Mouse (Mus musculus) hindbrain, embryonic 14.5 days (tissue): ENCODE results near the gene Rnf213. TPM values are rescaled to one million over a fixed set of nuclear protein-coding genes. Genes with fewer than 3 reads are reported as not detected.

Experiments
- ATAC-seq: fragments of 200-750 bp; cut with Nextera tagmentation; 2 replicates; pipeline ENCODE4 v1.8.0; 2017; ENCODE audit warnings: moderate number of reproducible peaks, mild to moderate bottlenecking, moderate TSS enrichment, moderate library complexity; ENCODE audit not compliant: low FRiP score
- DNase-seq: peaks from one replicate; pipeline ENCODE4 v3.0.0-alpha.2; 2015; ENCODE audit warnings: low spot score
- H3K27ac ChIP-seq: fragments of 300-500 bp; sonication (generic); 2 replicates; pipeline ENCODE4 v1.5.1; 2014; ENCODE audit warnings: mild to moderate bottlenecking, moderate library complexity
- H3K27me3 ChIP-seq: fragments of 300-500 bp; sonication (generic); 2 replicates; pipeline ENCODE4 v1.6.1; 2014; ENCODE audit warnings: mild to moderate bottlenecking, low read length, mixed read lengths; ENCODE audit not compliant: control insufficient read depth, insufficient read depth
- H3K36me3 ChIP-seq: fragments of 300-500 bp; sonication (generic); replicated peaks from 2 replicates; pipeline ENCODE4 v1.6.1; 2014; ENCODE audit not compliant: control insufficient read depth, insufficient read depth
- H3K4me1 ChIP-seq: fragments of 300-500 bp; sonication (generic); replicated peaks from 2 replicates; pipeline ENCODE4 v1.6.1; 2014; ENCODE audit warnings: antibody characterized with exemption, low read length, mixed read lengths; ENCODE audit not compliant: control insufficient read depth, insufficient read depth
- H3K4me2 ChIP-seq: fragments of 300-500 bp; sonication (generic); replicated peaks from 2 replicates; pipeline ENCODE4 v1.6.1; 2014; ENCODE audit warnings: mild to moderate bottlenecking, moderate library complexity
- H3K4me3 ChIP-seq: fragments of 300-500 bp; sonication (generic); replicated peaks from 2 replicates; pipeline ENCODE4 v1.5.1; 2014; ENCODE audit warnings: mild to moderate bottlenecking, low read length
- H3K9ac ChIP-seq: fragments of 300-500 bp; sonication (generic); 2 replicates; pipeline ENCODE4 v1.6.1; 2014
- H3K9me3 ChIP-seq: fragments of 300-500 bp; sonication (generic); 2 replicates; pipeline ENCODE4 v1.6.1; 2016; ENCODE audit warnings: low read length; ENCODE audit not compliant: control insufficient read depth
- WGBS: fragments of 180-500 bp; shearing (Covaris S2); extraction: QIAGEN DNeasy Blood & Tissue Kit; methylation state at CpG from one replicate; pipeline ENCODE4 v1.1.7; 2014; 5-methylcytosine and 5-hydroxymethylcytosine counted together
- polyA plus RNA-seq: library from polyadenylated mRNA; unstranded; fragments of >200 nt; fragmentation: Nextera tagmentation; extraction: Ambion mirVana; gene quantifications from 2 replicates; pipeline ENCODE4 v1.2.1, GENCODE M21; 2014

Rnf213 gene
- polyA plus RNA-seq, 1 experiment from 2014 or later: 2.2 TPM

- H3K27me3 ChIP-seq: no peaks in the 10 kb centered on the region
- WGBS: 56% methylated on average over 12 of the region's 12 CpGs
- H3K27ac ChIP-seq: no peak overlapping the region
- no peaks in the 10 kb centered on the region for H3K36me3 ChIP-seq
- H3K4me1 ChIP-seq: peaks cover 30% of the 10 kb centered on the region
- DNase-seq: no peak
- H3K4me3 ChIP-seq: no peak overlapping the region
- H3K9me3 ChIP-seq: no peaks in the 10 kb centered on the region
- no peak overlapping the region for H3K9ac ChIP-seq
- ATAC-seq: no peak
- H3K4me2 ChIP-seq: no peak overlapping the region
These were observed 123.9 kb downstream of the Rnf213 start for GRCm38 (mm10) chr11:119516677-119517361.

- Histone ChIP-seq H3K4me1 (peaks cover 19% of the 10 kb centered on the region), H3K27me3 (no peaks in the 10 kb centered on the region), H3K4me3 (no peak overlapping the region), H3K9ac (no peak overlapping the region), H3K9me3 (no peaks in the 10 kb centered on the region), H3K36me3 (no peaks in the 10 kb centered on the region), H3K4me2 (no peak overlapping the region), H3K27ac (no peak overlapping the region)
- DNase-seq: no peak
- no peak for ATAC-seq
- WGBS: 95% methylated on average over 1 of the region's 1 CpGs
These were observed 126.5 kb downstream of the Rnf213 start for GRCm38 (mm10) chr11:119519387-119519786.

GRCm38 (mm10) chr11:119520005-119520712 lies 127.3 kb downstream of the Rnf213 start:
- no peaks in the 10 kb centered on the region for H3K27me3 ChIP-seq
- no peak overlapping the region for H3K4me2 ChIP-seq
- peaks cover 15% of the 10 kb centered on the region for H3K4me1 ChIP-seq
- no peak overlapping the region for H3K4me3 ChIP-seq
- DNase-seq (no peak), ATAC-seq (no peak)
- H3K9ac ChIP-seq: no peak overlapping the region
- no peaks in the 10 kb centered on the region for H3K36me3 ChIP-seq
- no peaks in the 10 kb centered on the region for H3K9me3 ChIP-seq
- WGBS: 83% methylated on average over 5 of the region's 5 CpGs
- H3K27ac ChIP-seq: no peak overlapping the region

- H3K9me3 ChIP-seq: no peaks in the 10 kb centered on the region
- H3K36me3 ChIP-seq: no peaks in the 10 kb centered on the region
- no peak overlapping the region for H3K4me3 ChIP-seq
- H3K4me1 ChIP-seq: peaks cover 9% of the 10 kb centered on the region; the same call in 1 of the 2 replicates
- ATAC-seq (no peak), DNase-seq (no peak)
- no peak overlapping the region for H3K27ac ChIP-seq
- no peaks in the 10 kb centered on the region for H3K27me3 ChIP-seq
- no peak overlapping the region for H3K4me2 ChIP-seq
- no peak overlapping the region for H3K9ac ChIP-seq
These were observed 127.8 kb downstream of the Rnf213 start for GRCm38 (mm10) chr11:119520713-119521063.

- ATAC-seq (no peak), DNase-seq (no peak)
- Histone ChIP-seq H3K9ac (no peak overlapping the region), H3K4me2 (no peak overlapping the region), H3K27ac (no peak overlapping the region), H3K4me1 (0 out of 2 replicates have a peak, but pooled peaks cover 3% of the 10 kb centered on the region), H3K4me3 (no peak overlapping the region), H3K36me3 (no peaks in the 10 kb centered on the region), H3K27me3 (no peaks in the 10 kb centered on the region), H3K9me3 (no peaks in the 10 kb centered on the region)
- WGBS: 88% methylated on average over 6 of the region's 6 CpGs
These were observed 129.2 kb downstream of the Rnf213 start for GRCm38 (mm10) chr11:119521920-119522710.

- ATAC-seq (no peak), DNase-seq (no peak)
- no peaks in the 10 kb centered on the region for H3K36me3 ChIP-seq
- WGBS: 66% methylated on average over 8 of the region's 8 CpGs
- no peak overlapping the region for H3K9ac ChIP-seq
- H3K27me3 ChIP-seq: no peaks in the 10 kb centered on the region
- H3K9me3 ChIP-seq: no peaks in the 10 kb centered on the region
- H3K4me1 ChIP-seq: 0 out of 2 replicates have a peak, but pooled peaks cover 3% of the 10 kb centered on the region
- H3K4me2 ChIP-seq: no peak overlapping the region
- no peak overlapping the region for H3K27ac ChIP-seq
- no peak overlapping the region for H3K4me3 ChIP-seq
These were observed 129.9 kb downstream of the Rnf213 start for GRCm38 (mm10) chr11:119522779-119523178.

- H3K9ac ChIP-seq: no peak overlapping the region
- H3K9me3 ChIP-seq: no peaks in the 10 kb centered on the region
- no peaks in the 10 kb centered on the region for H3K27me3 ChIP-seq
- H3K36me3 ChIP-seq: no peaks in the 10 kb centered on the region
- 84% methylated on average over 3 of the region's 3 CpGs for WGBS
- H3K4me3 ChIP-seq: no peak overlapping the region
- H3K27ac ChIP-seq: no peak overlapping the region
- DNase-seq (no peak), ATAC-seq (no peak)
- H3K4me2 ChIP-seq: no peak overlapping the region
- 0 out of 2 replicates have a peak, but pooled peaks cover 3% of the 10 kb centered on the region for H3K4me1 ChIP-seq
These were observed 130.5 kb downstream of the Rnf213 start for GRCm38 (mm10) chr11:119523392-119523791.

GRCm38 (mm10) chr11:119524545-119524949 lies 131.6 kb downstream of the Rnf213 start:
- peak; percentile 90 for DNase-seq
- Histone ChIP-seq H3K4me2 (peak overlapping the region; percentile 56), H3K4me1 (0 out of 2 replicates have a peak, but pooled peaks cover 3% of the 10 kb centered on the region), H3K36me3 (no peaks in the 10 kb centered on the region), H3K9ac (peak overlapping the region; percentile 46; the same call in 1 of the 2 replicates), H3K27ac (no peak overlapping the region), H3K4me3 (peak overlapping the region; percentile 29), H3K9me3 (no peaks in the 10 kb centered on the region), H3K27me3 (no peaks in the 10 kb centered on the region)
- under 1% methylated on average over 33 of the region's 33 CpGs for WGBS
- ATAC-seq: peak; percentile 95
